In genomic region chr8:83449960-83450359, GRCm38 (mm10) we compare ENCODE assay signal across 9 mouse cellular contexts. TPM values are rescaled to one million over a fixed set of nuclear protein-coding genes. Genes with fewer than 3 reads are reported as not detected.
A peak's percentile ranks its signal among the peaks of the same experiment; 100 is the strongest.
DNase-seq lines count a peak whose midpoint lies in the region; ATAC-seq and TF ChIP-seq lines count a peak whose summit lies in the region.
"Had no signal": no experiment of that assay in that cellular context is flagged by ENCODE, and none has a peak within 500 bp of the region (broad histone marks: within the 10 kb centered on the region; RNA-seq: fewer than 3 reads in every experiment).

No protein-coding gene starts in this region.

- H3K4me3 ChIP-seq in left cerebral cortex, adult 2 months = no peak overlapping the region
- H3K4me3 ChIP-seq: lung, embryonic 15.5 days had no signal

- intact Hi-C loops in left cerebral cortex, adult 2 months (cut with DNase I) = loop anchor here (5.0 kb wide), 1 partner anchor 193 kb away; no protein-coding TSS in a partner anchor
- intact Hi-C loops in left cerebral cortex, postnatal 4 days (cut with DNase I) = no loop called here

- H3K27ac ChIP-seq in left cerebral cortex, adult 2 months = no peak overlapping the region
- H3K27ac ChIP-seq: lung, embryonic 15.5 days had no signal

- TF ChIP-seq CTCF in left cerebral cortex, adult 2 months (IDR thresholded peaks at IDR 0.05) = peak; percentile 48
- peak; percentile 47; the same call in 1 of the 2 replicates for TF ChIP-seq CTCF in brain, embryonic 14.5 days (IDR thresholded peaks at IDR 0.05; ENCODE audit: borderline replicate concordance, extremely low read depth, insufficient read depth, insufficient read length)

- no peak for ATAC-seq in CD4-positive, CD25-positive, alpha-beta regulatory T cell, adult 4 months
- peak; percentile 45 for ATAC-seq in megakaryocyte, adult 5-6 weeks (ENCODE audit: poor library complexity, severe bottlenecking)

- no peak for TF ChIP-seq POLR2A in brain, embryonic 14.5 days (IDR thresholded peaks at IDR 0.05; ENCODE audit: borderline replicate concordance, extremely low read depth, insufficient read depth, insufficient read length, poor library complexity, severe bottlenecking)

- DNase-seq in CD4-positive, CD25-positive, alpha-beta regulatory T cell, adult 2 months (ENCODE audit: low read depth, low spot score) = peak; percentile 53
- DNase-seq in left cerebral cortex, adult 2 months (ENCODE audit: extremely low spot score in 1 of 2, low spot score in 2 of 2) = no peak
- DNase-seq in left cerebral cortex, postnatal 4 days = no peak
- peak; percentile 24 for DNase-seq in brain, embryonic 14.5 days (ENCODE audit: low read depth)
- no peak for DNase-seq in ovary, adult 18-20 months (ENCODE audit: low spot score)
- no peak for DNase-seq in ovary, postnatal 10 days (ENCODE audit: low spot score)

RNA-seq across cellular contexts. Expression of gene Scoc, which starts 8.2 kb away (rescaled TPM):
- polyA plus RNA-seq in CD4-positive, CD25-positive, alpha-beta regulatory T cell, adult 4 months (2017; shearing (Covaris generic)) = 10 to 100 TPM; 28.3 to 38.3 TPM
- 100 to 1,000 TPM; 210 to 211 TPM for total RNA-seq in left cerebral cortex, adult 2 months (2021)
- total RNA-seq in left cerebral cortex, postnatal 4 days (2021) = 100 to 1,000 TPM; 266 to 271 TPM
- polyA plus RNA-seq in brain, embryonic 14.5 days (2012; rRNA removed) = 138 and 160 TPM in 2 replicates
- 45.5 and 45.6 TPM in 2 replicates for total RNA-seq in megakaryocyte, adult 5-6 weeks (2015)
- 18.8 TPM in 2 replicates for total RNA-seq in megakaryocyte, adult 5-6 weeks (2017)

Comparison
In these comparisons a context has a peak if more than half of its experiments do, and no peak if none do; other contexts are left out.
1. DNase-seq: peak in CD4-positive, CD25-positive, alpha-beta regulatory T cell, adult 2 months (single experiment) and brain, embryonic 14.5 days (single experiment); none in left cerebral cortex, adult 2 months (0 of 2), left cerebral cortex, postnatal 4 days (single experiment), ovary, adult 18-20 months (single experiment) and ovary, postnatal 10 days (single experiment).
2. RNA of gene Scoc, which starts 8.2 kb away (total RNA-seq): 266 to 271 TPM in left cerebral cortex, postnatal 4 days and 210 to 211 TPM in left cerebral cortex, adult 2 months; 18.8 to 45.6 TPM in megakaryocyte, adult 5-6 weeks; every median in the first group is over 4 times any median in the second.